Mouse (Mus musculus) G1E (cell line): ENCODE data around the gene Epor.

Experiments used
- CTCF ChIP-seq: IDR thresholded peaks from 2 replicates; pipeline ENCODE4 v1.5.1; 2012; ENCODE audit warnings: low read depth, low read length, inconsistent platforms, mixed read lengths
- GATA1 ChIP-seq: IDR thresholded peaks from 2 replicates; pipeline ENCODE4 v1.6.1; 2012; ENCODE audit warnings: borderline replicate concordance, low read length, inconsistent platforms, mixed read lengths
- GATA2 ChIP-seq: IDR thresholded peaks from 2 replicates; pipeline ENCODE4 v1.6.1; 2012; ENCODE audit warnings: low read depth, low read length, inconsistent platforms, borderline replicate concordance

- TF ChIP-seq GATA1 (no peak), CTCF (no peak), GATA2 (no peak)
Observed at GRCm38 (mm10) chr9:21983911-21984310, 20.6 kb upstream of the Epor start.
